Mouse (Mus musculus) frontal cortex, postnatal 36 days (tissue): ENCODE results near the gene Gm32717.
"Not testable (repeated sequence)": the region's sequence is repeated elsewhere in the genome, so short reads cannot be mapped to it uniquely, and the experiment has no call there.

Source experiments
- DNase-seq, 2 experiments: peaks; one replicate each; pipeline ENCODE4 v3.0.0; 2022; ENCODE audit warnings: low spot score in 2 of 2

Gene Gm32717

GRCm38 (mm10) chr10:118240680-118241079 lies at the start of gene Gm32717:
Gm32717 (minus strand) TSS chr10:118240780.
- not testable (repeated sequence) for DNase-seq

GRCm38 (mm10) chr10:118283016-118283415 lies 42.4 kb upstream of the Gm32717 start:
- DNase-seq, result not testable (repeated sequence)

- not testable (repeated sequence) for DNase-seq
Measured at GRCm38 (mm10) chr10:118282565-118282964, 42.0 kb upstream of the Gm32717 start.

- not testable (repeated sequence) for DNase-seq
Measured at GRCm38 (mm10) chr10:118278069-118278468, 37.5 kb upstream of the Gm32717 start.

GRCm38 (mm10) chr10:118271416-118271815 lies 30.8 kb upstream of the Gm32717 start:
- DNase-seq, result not testable (repeated sequence)

GRCm38 (mm10) chr10:118268812-118269211 lies 28.2 kb upstream of the Gm32717 start:
- not testable (repeated sequence) for DNase-seq

- DNase-seq, result not testable (repeated sequence)
Measured at GRCm38 (mm10) chr10:118258388-118258787, 17.8 kb upstream of the Gm32717 start, which contains the start of gene Gm32802. Gm32802 (plus strand) TSS chr10:118258688.

GRCm38 (mm10) chr10:118250852-118251295 lies 10.3 kb upstream of the Gm32717 start:
- peak; percentile 31 to 38 for DNase-seq

GRCm38 (mm10) chr10:118249006-118249595 lies 8.5 kb upstream of the Gm32717 start:
- peak; percentile 17 to 23 for DNase-seq

- DNase-seq, result not testable (repeated sequence)
Measured at GRCm38 (mm10) chr10:118232607-118233006, 8.0 kb downstream of the Gm32717 start.

GRCm38 (mm10) chr10:118227629-118228028 lies 13.0 kb downstream of the Gm32717 start:
- DNase-seq, result not testable (repeated sequence)

GRCm38 (mm10) chr10:118215719-118216393 lies 24.7 kb downstream of the Gm32717 start:
- not testable (repeated sequence) for DNase-seq

- DNase-seq, result no peak
Measured at GRCm38 (mm10) chr10:118204642-118205041, 35.9 kb downstream of the Gm32717 start, which contains the start of gene Il22. Il22 (plus strand) TSS chr10:118204942.

- DNase-seq, result not testable (repeated sequence)
Measured at GRCm38 (mm10) chr10:118195150-118195549, 45.4 kb downstream of the Gm32717 start.
